Mouse (Mus musculus) mesoderm, embryonic 11.5 days (tissue): ENCODE results near the gene Hivep3.

Source experiments
- DNase-seq: peaks from one replicate; pipeline ENCODE4 v3.0.0-alpha.2; 2012; ENCODE audit warnings: low read depth, low spot score

Gene Hivep3

GRCm38 (mm10) chr4:119975822-119976221 is 242.2 kb downstream of the Hivep3 start:
- no peak for DNase-seq

- no peak for DNase-seq
Observed at GRCm38 (mm10) chr4:119976428-119977168, 243.0 kb downstream of the Hivep3 start.

- no peak for DNase-seq
Observed at GRCm38 (mm10) chr4:119977817-119978491, 244.4 kb downstream of the Hivep3 start.

GRCm38 (mm10) chr4:119979238-119979829 is 245.8 kb downstream of the Hivep3 start:
- no peak for DNase-seq

- no peak for DNase-seq
Observed at GRCm38 (mm10) chr4:119979918-119980317, 246.3 kb downstream of the Hivep3 start.

GRCm38 (mm10) chr4:119981047-119981720 is 247.6 kb downstream of the Hivep3 start:
- DNase-seq: no peak

GRCm38 (mm10) chr4:119986065-119986464 is 252.5 kb downstream of the Hivep3 start:
- DNase-seq: no peak

GRCm38 (mm10) chr4:119986580-119987291 is 253.2 kb downstream of the Hivep3 start:
- DNase-seq: peak; percentile 64

GRCm38 (mm10) chr4:119987376-119988087 is 253.9 kb downstream of the Hivep3 start:
- DNase-seq: peak; percentile 50

GRCm38 (mm10) chr4:119989031-119989693 is 255.6 kb downstream of the Hivep3 start:
- DNase-seq: no peak

GRCm38 (mm10) chr4:119990346-119990745 is 256.8 kb downstream of the Hivep3 start:
- DNase-seq: no peak

- DNase-seq: no peak
Observed at GRCm38 (mm10) chr4:119990841-119991240, 257.3 kb downstream of the Hivep3 start.

- DNase-seq: no peak
Observed at GRCm38 (mm10) chr4:119991758-119992157, 258.2 kb downstream of the Hivep3 start.

GRCm38 (mm10) chr4:119996377-119996776 is 262.8 kb downstream of the Hivep3 start:
- no peak for DNase-seq

- no peak for DNase-seq
Observed at GRCm38 (mm10) chr4:119997351-119997750, 263.8 kb downstream of the Hivep3 start.

- no peak for DNase-seq
Observed at GRCm38 (mm10) chr4:119998911-119999310, 265.3 kb downstream of the Hivep3 start.

- no peak for DNase-seq
Observed at GRCm38 (mm10) chr4:120000881-120001280, 267.3 kb downstream of the Hivep3 start.

- DNase-seq: no peak
Observed at GRCm38 (mm10) chr4:120003006-120003405, 269.4 kb downstream of the Hivep3 start.

GRCm38 (mm10) chr4:120006046-120006445 is 272.5 kb downstream of the Hivep3 start:
- no peak for DNase-seq

GRCm38 (mm10) chr4:120007889-120008288 is 274.3 kb downstream of the Hivep3 start:
- DNase-seq: no peak
